In genomic region chr6:122341038-122341810, GRCm38 (mm10) we compare ENCODE assay signal across 8 mouse cellular contexts. TPM values are rescaled to one million over a fixed set of nuclear protein-coding genes. Genes with fewer than 3 reads are reported as not detected.
DNase-seq lines count a peak whose midpoint lies in the region; ATAC-seq lines count a peak whose summit lies in the region.

No protein-coding gene starts in this region.

- no peaks in the 10 kb centered on the region for H3K27me3 ChIP-seq in heart, embryonic 11.5 days (ENCODE audit: control insufficient read depth, insufficient read depth, low read length)
- H3K27me3 ChIP-seq in hindbrain, embryonic 16.5 days (replicated peaks; ENCODE audit: control insufficient read depth, insufficient read depth, low read length) = no peaks in the 10 kb centered on the region
- H3K27me3 ChIP-seq in midbrain, embryonic 13.5 days = no peaks in the 10 kb centered on the region

- 49% methylated on average over 7 of the region's 7 CpGs for WGBS in heart, embryonic 11.5 days (ENCODE audit: insufficient replicate concordance)
- WGBS in hindbrain, embryonic 16.5 days = 40% methylated on average over 7 of the region's 7 CpGs
- 39% methylated on average over 7 of the region's 7 CpGs for WGBS in midbrain, embryonic 13.5 days

- H3K9me3 ChIP-seq in heart, embryonic 11.5 days (replicated peaks; ENCODE audit: control insufficient read depth, low read length) = no peaks in the 10 kb centered on the region
- no peaks in the 10 kb centered on the region for H3K9me3 ChIP-seq in hindbrain, embryonic 16.5 days (ENCODE audit: control insufficient read depth, low read length)
- no peaks in the 10 kb centered on the region for H3K9me3 ChIP-seq in midbrain, embryonic 13.5 days

- H3K4me2 ChIP-seq in heart, embryonic 11.5 days = no peak overlapping the region
- H3K4me2 ChIP-seq in hindbrain, embryonic 16.5 days (ENCODE audit: low read length) = peak overlapping the region; percentile 70
- peak overlapping the region; percentile 57 for H3K4me2 ChIP-seq in midbrain, embryonic 13.5 days (replicated peaks)

- peaks cover 2% of the 10 kb centered on the region; the same call in 1 of the 2 replicates for H3K36me3 ChIP-seq in heart, embryonic 11.5 days (ENCODE audit: control insufficient read depth, insufficient read depth, low read length)
- no peaks in the 10 kb centered on the region for H3K36me3 ChIP-seq in hindbrain, embryonic 16.5 days (ENCODE audit: control insufficient read depth, insufficient read depth, low read length)
- peaks cover 4% of the 10 kb centered on the region for H3K36me3 ChIP-seq in midbrain, embryonic 13.5 days

- H3K9ac ChIP-seq in heart, embryonic 11.5 days (ENCODE audit: low read depth, low read length) = no peak overlapping the region
- peak overlapping the region; percentile 4; the same call in 1 of the 2 replicates for H3K9ac ChIP-seq in hindbrain, embryonic 16.5 days (ENCODE audit: low read depth, low read length)
- H3K9ac ChIP-seq in midbrain, embryonic 13.5 days (replicated peaks) = peak overlapping the region; percentile 83; the same call in 1 of the 2 replicates

- no peak overlapping the region for H3K4me3 ChIP-seq in heart, embryonic 11.5 days (ENCODE audit: low read depth, low read length)
- peak overlapping the region; percentile 77 for H3K4me3 ChIP-seq in hindbrain, embryonic 16.5 days (ENCODE audit: low read length)
- peak overlapping the region; percentile 76 for H3K4me3 ChIP-seq in midbrain, embryonic 13.5 days (replicated peaks)

- peak overlapping the region; percentile 91; the same call in 1 of the 2 replicates for H3K27ac ChIP-seq in heart, embryonic 11.5 days (ENCODE audit: low read depth, low read length)
- H3K27ac ChIP-seq in hindbrain, embryonic 16.5 days (ENCODE audit: low read depth, low read length) = peak overlapping the region; percentile 98
- H3K27ac ChIP-seq in midbrain, embryonic 13.5 days = peak overlapping the region; percentile 98

- ATAC-seq in heart, embryonic 11.5 days (replicated peaks; ENCODE audit: insufficient number of reproducible peaks, low FRiP score, low TSS enrichment) = no peak
- no peak for ATAC-seq in hindbrain, embryonic 16.5 days
- ATAC-seq in midbrain, embryonic 13.5 days = no peak

- H3K4me1 ChIP-seq in heart, embryonic 11.5 days (ENCODE audit: control insufficient read depth, insufficient read depth, low read length) = peaks cover 21% of the 10 kb centered on the region
- H3K4me1 ChIP-seq in hindbrain, embryonic 16.5 days (ENCODE audit: control insufficient read depth, insufficient read depth, low read depth, low read length) = peaks cover 15% of the 10 kb centered on the region
- H3K4me1 ChIP-seq in midbrain, embryonic 13.5 days (replicated peaks) = peaks cover 45% of the 10 kb centered on the region

- DNase-seq in heart, adult 18-20 months = no peak
- peak; percentile 24 for DNase-seq in embryo, embryonic 11 days
- DNase-seq in right cerebral cortex, adult 18-20 months = no peak
- DNase-seq in right cerebral cortex, adult 2 months (ENCODE audit: low spot score in 2 of 2) = no peak
- no peak for DNase-seq in spleen, postnatal 36 days (ENCODE audit: low spot score in 2 of 2)

RNA-seq across cellular contexts. Expression of gene Phc1, which starts 0.9 kb away (rescaled TPM):
- 15.7 and 17.1 TPM in 2 replicates for polyA plus RNA-seq in heart, embryonic 11.5 days (2014; fragmentation: Nextera tagmentation; extraction: Ambion mirVana)
- total RNA-seq in heart, adult 18-20 months (2021) = 10 to 100 TPM; 17.8 to 18.6 TPM
- polyA plus RNA-seq in hindbrain, embryonic 16.5 days (2015; fragmentation: Nextera tagmentation; extraction: Ambion mirVana) = 21.1 and 27.2 TPM in 2 replicates
- 37.7 and 39.0 TPM in 2 replicates for polyA plus RNA-seq in midbrain, embryonic 13.5 days (2015; fragmentation: Nextera tagmentation; extraction: Ambion mirVana)

RNA-seq across cellular contexts. Expression of gene M6pr, which starts 32.7 kb away (rescaled TPM):
- polyA plus RNA-seq in heart, embryonic 11.5 days (2014; fragmentation: Nextera tagmentation; extraction: Ambion mirVana) = 84.9 and 93.0 TPM in 2 replicates
- 10 to 100 TPM; 42.5 to 45.6 TPM for total RNA-seq in heart, adult 18-20 months (2021)
- polyA plus RNA-seq in hindbrain, embryonic 16.5 days (2015; fragmentation: Nextera tagmentation; extraction: Ambion mirVana) = 51.8 and 53.1 TPM in 2 replicates
- polyA plus RNA-seq in midbrain, embryonic 13.5 days (2015; fragmentation: Nextera tagmentation; extraction: Ambion mirVana) = 61.6 and 64.2 TPM in 2 replicates

RNA-seq across cellular contexts. Expression of gene Klrg1, which starts 58.5 kb away (rescaled TPM):
- not detected in 2 replicates for polyA plus RNA-seq in heart, embryonic 11.5 days (2014; fragmentation: Nextera tagmentation; extraction: Ambion mirVana)
- total RNA-seq in heart, adult 18-20 months (2021) = under 1 TPM in 1 of 2 experiments, not detected in 1; 0.25 TPM
- polyA plus RNA-seq in hindbrain, embryonic 16.5 days (2015; fragmentation: Nextera tagmentation; extraction: Ambion mirVana) = 0.99 and 1.1 TPM in 2 replicates
- polyA plus RNA-seq in midbrain, embryonic 13.5 days (2015; fragmentation: Nextera tagmentation; extraction: Ambion mirVana) = 0.87 and 1.3 TPM in 2 replicates
